Mouse (Mus musculus): ENCODE results near the gene Csnk2a1.
"Not testable (repeated sequence)": the region's sequence is repeated elsewhere in the genome, so short reads cannot be mapped to it uniquely, and the experiment has no call there.

- TF ChIP-seq CTCF (IDR thresholded peaks at IDR 0.05; ENCODE audit: low read depth, low read length); POLR2A (IDR thresholded peaks at IDR 0.05; ENCODE audit: extremely low read depth, insufficient read depth, low read length): not testable (repeated sequence)
Observed at GRCm38 (mm10) chr2:152206139-152206538, 20.5 kb upstream of the Csnk2a1 start.
